Mouse (Mus musculus) liver, embryonic 14.5 days (tissue): ENCODE results near the gene Tubg1.

Source experiments
- CTCF ChIP-seq: IDR thresholded peaks from 2 replicates; pipeline ENCODE4 v1.5.1; 2016; ENCODE audit warnings: antibody characterized with exemption, low read depth, control low read depth
- EP300 ChIP-seq: IDR thresholded peaks from 2 replicates; pipeline ENCODE4 v1.6.1; 2016; ENCODE audit warnings: antibody characterized with exemption, low read depth

GRCm38 (mm10) chr11:101137000-101137399 lies 17.3 kb downstream of the Tubg1 start:
- no peak for TF ChIP-seq CTCF
- no peak for TF ChIP-seq EP300
